Mouse (Mus musculus): ENCODE measurements around the gene Mug1.
"Not testable (repeated sequence)": the region's sequence is repeated elsewhere in the genome, so short reads cannot be mapped to it uniquely, and the experiment has no call there.

Gene Mug1

DNA sequence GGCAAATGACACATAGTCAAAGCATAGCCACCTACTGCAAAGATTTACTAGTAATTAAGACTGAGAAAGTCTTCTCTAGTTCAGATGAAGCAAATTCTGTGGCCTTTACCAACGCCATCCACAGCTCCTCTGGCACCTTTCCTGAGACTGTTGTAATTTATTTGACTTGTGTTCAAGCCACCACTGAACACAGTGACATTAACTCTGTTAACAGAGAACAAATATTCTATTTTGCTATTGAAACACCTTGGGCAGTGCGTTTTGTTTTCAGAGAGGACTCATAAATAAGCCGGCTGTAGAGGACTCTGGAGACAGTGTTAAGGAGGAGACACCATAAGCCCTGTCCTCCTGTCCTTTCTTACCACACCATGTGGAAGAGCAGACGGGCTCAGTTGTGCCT is at the start of gene Mug1:
TSS of gene Mug1 (plus strand) at position 271 of the 400 bp plus-strand sequence.
- DNase-seq (ENCODE audit: low read depth, low spot score), result not testable (repeated sequence)

DNA sequence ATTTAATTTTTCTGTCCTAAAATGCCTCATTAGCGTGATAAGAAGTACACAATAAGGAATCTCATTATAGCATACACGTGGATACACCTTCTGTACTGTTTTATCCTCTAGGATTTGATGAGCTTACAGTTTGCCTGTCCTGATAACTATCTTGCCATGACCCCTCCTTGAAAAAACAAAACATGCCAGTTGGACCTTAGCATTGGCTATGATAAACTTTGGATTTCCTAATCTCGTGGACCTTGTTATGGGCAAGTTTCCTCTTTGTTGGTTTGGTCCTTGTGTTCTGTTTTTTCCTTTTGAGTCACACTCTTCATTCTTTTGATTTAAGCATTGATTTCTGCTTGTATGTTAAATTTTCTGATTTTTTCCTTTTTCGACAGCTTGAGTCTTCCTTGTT is 10.3 kb upstream of the Mug1 start:
- no peak for DNase-seq (ENCODE audit: low read depth, low spot score)

DNA sequence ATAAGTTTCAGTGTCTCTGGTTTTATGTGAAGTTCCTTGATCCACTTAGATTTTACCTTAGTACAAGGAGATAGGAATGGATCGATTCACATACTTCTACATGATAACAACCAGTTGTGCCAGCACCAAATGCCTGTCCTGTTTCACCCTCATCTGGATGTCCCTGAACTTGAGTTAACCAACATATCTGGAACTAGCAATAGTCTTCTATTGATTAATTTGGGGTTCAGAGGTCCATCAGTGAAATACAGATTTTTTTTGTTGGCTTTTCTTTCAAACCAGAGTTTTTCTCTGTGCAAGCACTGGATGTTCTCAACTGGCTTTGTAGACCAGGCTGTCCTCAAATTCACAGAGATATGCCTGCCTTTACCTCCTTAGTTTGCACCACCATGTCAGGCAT is 2.0 kb upstream of the Mug1 start:
- no peak for DNase-seq (ENCODE audit: low read depth, low spot score)

DNA sequence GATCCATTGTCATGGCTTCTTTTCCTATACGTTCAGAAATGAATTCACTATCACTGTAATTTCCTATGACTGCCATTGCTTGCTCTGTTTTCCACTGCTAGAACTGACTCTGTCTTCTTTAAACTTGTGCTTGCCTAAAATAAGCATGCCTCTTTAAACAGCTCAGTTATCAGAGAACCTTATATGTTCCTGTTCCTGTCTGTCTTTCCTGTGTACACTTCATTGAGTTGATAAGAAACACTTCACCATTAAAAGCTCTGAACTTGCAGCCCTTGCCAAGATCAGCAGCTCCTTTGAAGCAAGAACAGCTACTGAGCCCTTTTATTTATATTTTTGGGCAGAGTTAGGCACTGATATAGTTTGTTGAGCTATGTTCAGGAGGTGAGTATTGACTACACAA is 10.0 kb downstream of the Mug1 start:
- no peak for DNase-seq (ENCODE audit: low read depth, low spot score)

All from CD4-positive helper T cell, adult 2 months (primary cell).